Comparison of ENCODE assay signal across 18 mouse cellular contexts in the genomic region with DNA sequence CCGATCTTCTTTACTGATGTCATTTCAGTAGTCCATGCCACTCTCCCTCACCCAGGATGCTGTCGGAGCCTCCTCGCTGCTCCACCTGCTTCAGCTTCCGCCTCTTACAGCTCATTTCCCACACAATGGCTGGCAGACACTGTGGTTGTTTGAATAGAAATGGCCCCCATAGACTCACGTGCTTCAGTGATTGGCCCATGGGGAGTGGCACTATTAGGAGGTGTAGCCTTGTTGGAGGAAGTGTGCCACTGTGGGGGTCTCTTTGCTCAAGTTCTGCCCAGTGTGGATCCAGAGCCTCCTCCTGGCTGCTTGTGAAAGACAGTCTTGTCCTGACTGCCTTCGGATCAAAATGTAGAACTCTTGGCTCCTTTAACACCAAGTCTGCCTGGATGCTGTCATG. TPM values are rescaled to one million over a fixed set of nuclear protein-coding genes. Genes with fewer than 3 reads are reported as not detected.
"Had no signal": no experiment of that assay in that cellular context is flagged by ENCODE, and none has a peak within 500 bp of the region (broad histone marks: within the 10 kb centered on the region; RNA-seq: fewer than 3 reads in every experiment).

No protein-coding gene starts in this region.

- H3K9ac ChIP-seq: lung, embryonic 14.5 days; midbrain, embryonic 12.5 days; midbrain, embryonic 15.5 days; neural tube, embryonic 13.5 days; neural tube, embryonic 15.5 days had no signal

- ATAC-seq: midbrain, embryonic 15.5 days had no signal

- H3K27me3 ChIP-seq: midbrain, embryonic 12.5 days; midbrain, embryonic 15.5 days; neural tube, embryonic 15.5 days had no signal

- H3K27ac ChIP-seq: midbrain, embryonic 10.5 days; midbrain, embryonic 12.5 days; midbrain, embryonic 15.5 days; neural tube, embryonic 13.5 days; neural tube, embryonic 15.5 days had no signal

- H3K4me2 ChIP-seq: lung, embryonic 14.5 days; midbrain, embryonic 12.5 days; midbrain, embryonic 15.5 days; neural tube, embryonic 13.5 days; neural tube, embryonic 15.5 days had no signal

- DNase-seq: lung, adult 18-20 months; lung, embryonic 14.5 days; lung, postnatal 10 days; lung, postnatal 4 days; right cerebral cortex, adult 18-20 months; right cerebral cortex, postnatal 25 days; right cerebral cortex, postnatal 4 days; spleen, adult 18-20 months; thymus, adult 18-20 months; thymus, postnatal 14 days; thymus, postnatal 36 days had no signal

- H3K36me3 ChIP-seq: midbrain, embryonic 10.5 days; midbrain, embryonic 12.5 days; midbrain, embryonic 15.5 days; neural tube, embryonic 13.5 days; neural tube, embryonic 15.5 days had no signal

- H3K9me3 ChIP-seq: midbrain, embryonic 10.5 days; midbrain, embryonic 12.5 days; midbrain, embryonic 15.5 days; neural tube, embryonic 13.5 days; neural tube, embryonic 15.5 days had no signal

- H3K4me3 ChIP-seq: midbrain, embryonic 10.5 days; midbrain, embryonic 12.5 days; midbrain, embryonic 15.5 days; myocyte; neural tube, embryonic 13.5 days; neural tube, embryonic 15.5 days had no signal

RNA-seq across cellular contexts. Expression of a gene that starts 14.3 kb away (rescaled TPM):
- total RNA-seq: megakaryocyte-erythroid progenitor cell, adult 5-6 weeks had no signal
